Mouse (Mus musculus) cortical plate, adult 2 months (tissue): ENCODE results near the gene Sdc3.

Experiments
- CTCF ChIP-seq: fragments of 200-500 bp; IDR thresholded peaks from 2 replicates; pipeline ENCODE4 v1.5.1; 2011; ENCODE audit warnings: mild to moderate bottlenecking, control low read depth, low read length; ENCODE audit not compliant: insufficient read depth; ENCODE audit errors: extremely low read depth
- POLR2A ChIP-seq: fragments of 200-500 bp; IDR thresholded peaks from 2 replicates; pipeline ENCODE4 v1.6.1; 2011; ENCODE audit warnings: mild to moderate bottlenecking, low read length, control low read depth; ENCODE audit not compliant: insufficient read depth; ENCODE audit errors: extremely low read depth

DNA sequence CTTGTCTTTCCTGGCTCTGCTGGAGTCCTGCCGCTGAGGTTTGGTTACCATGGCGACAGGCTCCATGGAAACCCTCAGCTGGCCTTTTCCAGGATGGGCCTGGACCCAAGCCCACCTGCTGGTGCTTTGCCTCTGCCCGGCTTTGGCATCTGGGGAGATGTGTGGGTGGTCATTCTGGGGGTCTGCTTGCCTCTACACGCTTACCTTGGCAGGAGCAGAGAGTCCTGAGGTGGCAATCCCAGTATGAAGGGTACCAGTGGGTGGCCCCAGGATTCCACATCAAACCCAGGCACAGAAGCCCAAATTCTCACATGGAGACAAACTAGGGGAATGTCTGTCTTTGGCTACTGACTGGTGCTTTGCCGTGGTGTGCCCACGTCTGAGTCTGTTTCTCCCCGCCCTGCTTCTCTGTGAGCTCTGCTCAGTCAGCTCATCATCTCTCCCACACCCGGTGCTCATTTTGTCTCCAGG lies 73.6 kb downstream of the Sdc3 start:
- TF ChIP-seq CTCF (no peak), POLR2A (peak; percentile 49)
